Mouse (Mus musculus): ENCODE results near the gene Cbx7.

DNA sequence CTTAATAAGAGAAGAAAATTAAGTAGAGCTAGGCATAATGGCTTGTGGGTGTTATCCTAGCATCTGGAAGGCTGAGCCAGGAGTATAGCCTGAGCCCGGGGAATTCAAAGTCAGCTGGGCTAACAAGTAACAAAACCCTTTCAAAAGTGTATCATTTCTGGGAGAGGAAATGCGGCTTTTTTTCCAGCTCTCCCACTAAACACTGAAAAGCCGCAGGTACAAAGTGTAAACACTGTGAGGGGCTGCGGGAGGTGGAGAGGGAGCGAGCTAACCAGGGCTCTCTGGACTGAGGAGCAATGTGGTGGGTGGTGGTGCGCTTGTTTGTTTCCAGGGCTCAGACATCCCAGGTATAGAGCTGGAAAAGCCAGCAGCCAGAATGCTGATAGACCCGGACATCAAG is 6.5 kb downstream of the Cbx7 start:
- TF ChIP-seq CTCF (IDR thresholded peaks at IDR 0.05; ENCODE audit: insufficient read depth, low read length): no peak
- no peak for TF ChIP-seq POLR2A (IDR thresholded peaks at IDR 0.05; ENCODE audit: borderline replicate concordance, extremely low read depth, low read depth, low read length)
